Comparison of ENCODE assay signal across 24 mouse cellular contexts in genomic region chr15:72331262-72331661, GRCm38 (mm10).
"Had no signal": no experiment of that assay in that cellular context is flagged by ENCODE, and none has a peak within 500 bp of the region (broad histone marks: within the 10 kb centered on the region; RNA-seq: fewer than 3 reads in every experiment).

No protein-coding gene starts in this region.

- DNase-seq: forebrain, postnatal 0 days; gastrocnemius, postnatal 14 days; gastrocnemius, postnatal 36 days; heart, adult 11 months; heart, adult 2 months; heart, postnatal 14 days; heart, postnatal 36 days; kidney, adult 18-20 months; kidney, adult 8-10 months; kidney, postnatal 10 days; kidney, postnatal 25 days; kidney, postnatal 4 days; liver had no signal

- ATAC-seq: forebrain, postnatal 0 days; hindbrain, postnatal 0 days; intestine, postnatal 0 days had no signal

- H3K27me3 ChIP-seq: heart, embryonic 13.5 days; heart, embryonic 15.5 days; hindbrain, embryonic 12.5 days; limb, embryonic 12.5 days had no signal

- H3K27ac ChIP-seq: heart, adult 2 months; heart, embryonic 13.5 days; heart, embryonic 15.5 days; hindbrain, embryonic 12.5 days; hindbrain, embryonic 14.5 days; hindbrain, postnatal 0 days; layer of hippocampus, adult 2 months; left cerebral cortex, adult 2 months; limb, embryonic 10.5 days; limb, embryonic 12.5 days had no signal

- H3K4me2 ChIP-seq: heart, embryonic 11.5 days; heart, embryonic 13.5 days; heart, embryonic 15.5 days; hindbrain, embryonic 12.5 days; hindbrain, embryonic 14.5 days; limb, embryonic 12.5 days had no signal

- H3K9ac ChIP-seq: forebrain, postnatal 0 days; heart, embryonic 13.5 days; heart, embryonic 15.5 days; hindbrain, embryonic 12.5 days; hindbrain, embryonic 14.5 days; limb, embryonic 12.5 days had no signal

- H3K9me3 ChIP-seq: heart, embryonic 15.5 days; hindbrain, embryonic 12.5 days; limb, embryonic 10.5 days; limb, embryonic 12.5 days had no signal

- H3K4me1 ChIP-seq: heart, embryonic 13.5 days; heart, embryonic 15.5 days; hindbrain, embryonic 12.5 days; limb, embryonic 10.5 days; limb, embryonic 12.5 days had no signal

- H3K4me3 ChIP-seq: heart, adult 2 months; heart, embryonic 13.5 days; heart, embryonic 15.5 days; hindbrain, embryonic 12.5 days; layer of hippocampus, adult 2 months; left cerebral cortex, adult 2 months; limb, embryonic 10.5 days; limb, embryonic 12.5 days had no signal

- H3K36me3 ChIP-seq: heart, embryonic 13.5 days; heart, embryonic 15.5 days; hindbrain, embryonic 12.5 days; limb, embryonic 10.5 days; limb, embryonic 12.5 days had no signal
